Mouse (Mus musculus) midbrain, embryonic 11.5 days (tissue): ENCODE measurements around the gene Gpc6. TPM values are rescaled to one million over a fixed set of nuclear protein-coding genes. Genes with fewer than 3 reads are reported as not detected.
A peak's percentile ranks its signal among the peaks of the same experiment; 100 is the strongest.

Experiments
- ATAC-seq: fragments of 200-750 bp; cut with Nextera tagmentation; 2 replicates; pipeline ENCODE4 v1.8.0; 2017; ENCODE audit warnings: moderate TSS enrichment, moderate library complexity; ENCODE audit not compliant: low FRiP score
- DNase-seq: peaks from one replicate; pipeline ENCODE4 v3.0.0; 2015; ENCODE audit warnings: low spot score; ENCODE audit errors: missing footprints
- H3K27ac ChIP-seq: fragments of 300-500 bp; sonication (generic); 2 replicates; pipeline ENCODE4 v1.5.1; 2014; ENCODE audit warnings: low read depth, low read length
- H3K27me3 ChIP-seq: fragments of 300-500 bp; sonication (generic); 2 replicates; pipeline ENCODE4 v1.6.1; 2014; ENCODE audit warnings: mild to moderate bottlenecking, low read length, moderate library complexity, mixed read lengths; ENCODE audit not compliant: control insufficient read depth, insufficient read depth
- H3K36me3 ChIP-seq: fragments of 300-500 bp; sonication (generic); 2 replicates; pipeline ENCODE4 v1.6.1; 2014; ENCODE audit warnings: mild to moderate bottlenecking, low read length, moderate library complexity, mixed read lengths; ENCODE audit not compliant: control insufficient read depth, insufficient read depth
- H3K4me1 ChIP-seq: fragments of 300-500 bp; sonication (generic); 2 replicates; pipeline ENCODE4 v1.6.1; 2014; ENCODE audit warnings: low read length; ENCODE audit not compliant: control insufficient read depth, insufficient read depth
- H3K4me2 ChIP-seq: fragments of 300-500 bp; sonication (generic); 2 replicates; pipeline ENCODE4 v1.6.1; 2014; ENCODE audit warnings: mild to moderate bottlenecking, moderate library complexity
- H3K4me3 ChIP-seq: fragments of 300-500 bp; sonication (generic); 2 replicates; pipeline ENCODE4 v1.5.1; 2014; ENCODE audit warnings: low read depth, low read length
- H3K9ac ChIP-seq: fragments of 300-500 bp; sonication (generic); 2 replicates; pipeline ENCODE4 v1.6.1; 2014; ENCODE audit warnings: low read length
- H3K9me3 ChIP-seq: fragments of 300-500 bp; sonication (generic); 2 replicates; pipeline ENCODE4 v1.6.1; 2016; ENCODE audit warnings: low read length; ENCODE audit not compliant: control insufficient read depth
- WGBS: fragments of 180-500 bp; shearing (Covaris S2); extraction: QIAGEN DNeasy Blood & Tissue Kit; methylation state at CpG from one replicate; pipeline ENCODE4 v1.1.7; 2014; 5-methylcytosine and 5-hydroxymethylcytosine counted together
- polyA plus RNA-seq: library from polyadenylated mRNA; unstranded; fragments of >200 nt; fragmentation: Nextera tagmentation; extraction: Ambion mirVana; gene quantifications from 2 replicates; pipeline ENCODE4 v1.2.1, GENCODE M21; 2014

Gpc6 gene
- polyA plus RNA-seq, 1 experiment from 2014 or later = 24.6 TPM

GRCm38 (mm10) chr14:117655382-117655781, 730.3 kb downstream of the Gpc6 start:
- H3K4me2 ChIP-seq = no peak overlapping the region
- DNase-seq (no peak), ATAC-seq (no peak)
- H3K4me1 ChIP-seq = no peaks in the 10 kb centered on the region
- WGBS = 82% methylated on average over 6 of the region's 6 CpGs
- H3K9ac ChIP-seq = no peak overlapping the region
- no peak overlapping the region for H3K27ac ChIP-seq
- H3K36me3 ChIP-seq = no peaks in the 10 kb centered on the region
- no peaks in the 10 kb centered on the region for H3K27me3 ChIP-seq
- H3K9me3 ChIP-seq = no peaks in the 10 kb centered on the region
- H3K4me3 ChIP-seq = no peak overlapping the region

- DNase-seq = no peak
- Histone ChIP-seq H3K27me3 (no peaks in the 10 kb centered on the region), H3K9ac (no peak overlapping the region), H3K9me3 (no peaks in the 10 kb centered on the region), H3K4me1 (0 out of 2 replicates have a peak, but pooled peaks cover 3% of the 10 kb centered on the region), H3K27ac (no peak overlapping the region), H3K36me3 (no peaks in the 10 kb centered on the region), H3K4me2 (no peak overlapping the region), H3K4me3 (no peak overlapping the region)
- ATAC-seq = no peak
- 88% methylated on average over 8 of the region's 8 CpGs for WGBS
These were observed 734.2 kb downstream of the Gpc6 start for GRCm38 (mm10) chr14:117659198-117659761.

GRCm38 (mm10) chr14:117662261-117662660, 737.1 kb downstream of the Gpc6 start:
- Histone ChIP-seq H3K27ac (no peak overlapping the region), H3K9ac (no peak overlapping the region), H3K4me2 (no peak overlapping the region), H3K27me3 (no peaks in the 10 kb centered on the region), H3K4me3 (no peak overlapping the region), H3K4me1 (0 out of 2 replicates have a peak, but pooled peaks cover 4% of the 10 kb centered on the region), H3K9me3 (no peaks in the 10 kb centered on the region), H3K36me3 (no peaks in the 10 kb centered on the region)
- 92% methylated on average over 4 of the region's 4 CpGs for WGBS
- DNase-seq = peak; percentile 44
- ATAC-seq = no peak

- peak; percentile 78 for ATAC-seq
- Histone ChIP-seq H3K27ac (no peak overlapping the region), H3K27me3 (no peaks in the 10 kb centered on the region), H3K4me3 (no peak overlapping the region), H3K4me1 (0 out of 2 replicates have a peak, but pooled peaks cover 4% of the 10 kb centered on the region), H3K9ac (no peak overlapping the region), H3K36me3 (no peaks in the 10 kb centered on the region), H3K4me2 (no peak overlapping the region), H3K9me3 (no peaks in the 10 kb centered on the region)
- WGBS = 50% methylated on average over 4 of the region's 4 CpGs
- DNase-seq = peak; percentile 85
These were observed 739.7 kb downstream of the Gpc6 start for GRCm38 (mm10) chr14:117664796-117665195.

- DNase-seq = peak; percentile 72
- Histone ChIP-seq H3K27ac (no peak overlapping the region), H3K9me3 (no peaks in the 10 kb centered on the region), H3K4me3 (no peak overlapping the region), H3K36me3 (no peaks in the 10 kb centered on the region), H3K9ac (no peak overlapping the region), H3K4me2 (no peak overlapping the region), H3K4me1 (0 out of 2 replicates have a peak, but pooled peaks cover 4% of the 10 kb centered on the region), H3K27me3 (no peaks in the 10 kb centered on the region)
- no peak for ATAC-seq
- 94% methylated on average over 2 of the region's 2 CpGs for WGBS
These were observed 741.0 kb downstream of the Gpc6 start for GRCm38 (mm10) chr14:117666126-117666525.

- no peaks in the 10 kb centered on the region for H3K27me3 ChIP-seq
- no peak for DNase-seq
- no peaks in the 10 kb centered on the region for H3K36me3 ChIP-seq
- no peaks in the 10 kb centered on the region for H3K4me1 ChIP-seq
- H3K27ac ChIP-seq = no peak overlapping the region
- H3K9me3 ChIP-seq = no peaks in the 10 kb centered on the region
- H3K9ac ChIP-seq = no peak overlapping the region
- WGBS = 94% methylated on average over 7 of the region's 7 CpGs
- no peak overlapping the region for H3K4me2 ChIP-seq
- no peak overlapping the region for H3K4me3 ChIP-seq
- ATAC-seq = no peak
These were observed 748.4 kb downstream of the Gpc6 start for GRCm38 (mm10) chr14:117673541-117673940.

GRCm38 (mm10) chr14:117674482-117674881, 749.4 kb downstream of the Gpc6 start:
- Histone ChIP-seq H3K4me3 (no peak overlapping the region), H3K9me3 (no peaks in the 10 kb centered on the region), H3K27ac (no peak overlapping the region), H3K36me3 (no peaks in the 10 kb centered on the region), H3K27me3 (no peaks in the 10 kb centered on the region), H3K4me1 (no peaks in the 10 kb centered on the region), H3K4me2 (no peak overlapping the region), H3K9ac (no peak overlapping the region)
- ATAC-seq (no peak), DNase-seq (no peak)
- WGBS = 88% methylated on average over 3 of the region's 3 CpGs

- no peaks in the 10 kb centered on the region for H3K36me3 ChIP-seq
- H3K27me3 ChIP-seq = no peaks in the 10 kb centered on the region
- no peaks in the 10 kb centered on the region for H3K4me1 ChIP-seq
- H3K27ac ChIP-seq = no peak overlapping the region
- no peak overlapping the region for H3K9ac ChIP-seq
- H3K9me3 ChIP-seq = no peaks in the 10 kb centered on the region
- H3K4me2 ChIP-seq = no peak overlapping the region
- no peak overlapping the region for H3K4me3 ChIP-seq
- no peak for DNase-seq
- WGBS = 88% methylated on average over 3 of the region's 3 CpGs
- ATAC-seq = no peak
These were observed 754.8 kb downstream of the Gpc6 start for GRCm38 (mm10) chr14:117679926-117680325.

- DNase-seq = no peak
These were observed 756.3 kb downstream of the Gpc6 start for GRCm38 (mm10) chr14:117681321-117681921.

More at GRCm38 (mm10) chr14:117681321-117681921, 756.3 kb downstream of the Gpc6 start:
- ATAC-seq = no peak
- no peaks in the 10 kb centered on the region for H3K36me3 ChIP-seq
- no peaks in the 10 kb centered on the region for H3K27me3 ChIP-seq
- H3K4me1 ChIP-seq = no peaks in the 10 kb centered on the region
- H3K4me3 ChIP-seq = no peak overlapping the region
- H3K9ac ChIP-seq = no peak overlapping the region
- 83% methylated on average over 5 of the region's 5 CpGs for WGBS
- no peaks in the 10 kb centered on the region for H3K9me3 ChIP-seq
- H3K27ac ChIP-seq = no peak overlapping the region
- H3K4me2 ChIP-seq = no peak overlapping the region
